Mouse (Mus musculus) heart, adult 8-10 months (tissue): ENCODE results near the gene Chodl. TPM values are rescaled to one million over a fixed set of nuclear protein-coding genes. Genes with fewer than 3 reads are reported as not detected.

Source experiments
- DNase-seq: peaks from one replicate; pipeline ENCODE4 v3.0.0; 2022; ENCODE audit warnings: low spot score
- total RNA-seq, 4 experiments: library from RNA; stranded (reverse); gene quantifications; 2 replicates each; pipeline ENCODE4 v1.2.4; 2022

Chodl gene
- under 1 TPM in 2 of 4 experiments, not detected in 2; 0.13 to 0.22 TPM for total RNA-seq

GRCm38 (mm10) chr16:78930382-78931286 lies at the start of gene Chodl:
Chodl (plus strand) TSS chr16:78930948.
- DNase-seq = no peak

GRCm38 (mm10) chr16:78922644-78923043 lies 8.1 kb upstream of the Chodl start:
- DNase-seq = no peak

- no peak for DNase-seq
These were observed 708 bp downstream of the Chodl start for GRCm38 (mm10) chr16:78931287-78932025.

- DNase-seq = no peak
These were observed 3.5 kb downstream of the Chodl start for GRCm38 (mm10) chr16:78934298-78934697.

GRCm38 (mm10) chr16:78937755-78938154 lies 7.0 kb downstream of the Chodl start:
- peak; percentile 9 for DNase-seq

- peak; percentile 4 for DNase-seq
These were observed 19.6 kb downstream of the Chodl start for GRCm38 (mm10) chr16:78950359-78950758.

- no peak for DNase-seq
These were observed 26.7 kb downstream of the Chodl start for GRCm38 (mm10) chr16:78957434-78957833.

- no peak for DNase-seq
These were observed 38.5 kb downstream of the Chodl start for GRCm38 (mm10) chr16:78969091-78969731.

- DNase-seq = no peak
These were observed 43.4 kb downstream of the Chodl start for GRCm38 (mm10) chr16:78974099-78974498.

- DNase-seq = no peak
These were observed 45.6 kb downstream of the Chodl start for GRCm38 (mm10) chr16:78976384-78976783.

Other genes starting within 250 kb of the Chodl start
- gene Tmprss15, start 160.1 kb downstream of the Chodl start, total RNA-seq = not detected